Mouse (Mus musculus): Measurements from ENCODE around the gene Apof. TPM values are rescaled to one million over a fixed set of nuclear protein-coding genes. Genes with fewer than 3 reads are reported as not detected.

Gene Apof
- polyA plus RNA-seq, 1 experiment from 2014 or later = not detected

GRCm38 (mm10) chr10:128237807-128238480 lies 30.5 kb upstream of the Apof start:
- peaks cover 6% of the 10 kb centered on the region for H3K4me1 ChIP-seq
- no peak overlapping the region for H3K4me2 ChIP-seq
- H3K9me3 ChIP-seq (replicated peaks) = no peaks in the 10 kb centered on the region
- peaks cover 15% of the 10 kb centered on the region; the same call in 1 of the 2 replicates for H3K36me3 ChIP-seq
- no peak overlapping the region for H3K9ac ChIP-seq (replicated peaks)
- no peaks in the 10 kb centered on the region for H3K27me3 ChIP-seq (replicated peaks)
- no peak for ATAC-seq (ENCODE audit: low FRiP score)
- H3K27ac ChIP-seq (replicated peaks) = no peak overlapping the region
- no peak overlapping the region for H3K4me3 ChIP-seq (replicated peaks)
- 69% methylated on average over 15 of the region's 15 CpGs for WGBS

- Histone ChIP-seq H3K4me1 (peaks cover 5% of the 10 kb centered on the region; the same call in 1 of the 2 replicates), H3K4me3 (replicated peaks) (no peak overlapping the region), H3K27ac (replicated peaks) (no peak overlapping the region), H3K27me3 (replicated peaks) (no peaks in the 10 kb centered on the region), H3K36me3 (peaks cover 19% of the 10 kb centered on the region; the same call in 1 of the 2 replicates), H3K9ac (replicated peaks) (no peak overlapping the region), H3K9me3 (replicated peaks) (no peaks in the 10 kb centered on the region), H3K4me2 (no peak overlapping the region)
- no peak for ATAC-seq (ENCODE audit: low FRiP score)
- WGBS = 95% methylated on average over 4 of the region's 4 CpGs
Observed at GRCm38 (mm10) chr10:128239140-128239539, 29.3 kb upstream of the Apof start.

- no peak overlapping the region for H3K27ac ChIP-seq (replicated peaks)
- no peak overlapping the region for H3K4me3 ChIP-seq (replicated peaks)
- no peaks in the 10 kb centered on the region for H3K27me3 ChIP-seq (replicated peaks)
- H3K9me3 ChIP-seq (replicated peaks) = no peaks in the 10 kb centered on the region
- H3K4me1 ChIP-seq = peaks cover 5% of the 10 kb centered on the region; the same call in 1 of the 2 replicates
- no peak for ATAC-seq (ENCODE audit: low FRiP score)
- H3K4me2 ChIP-seq = no peak overlapping the region
- 94% methylated on average over 18 of the region's 18 CpGs for WGBS
- H3K9ac ChIP-seq (replicated peaks) = no peak overlapping the region
- peaks cover 27% of the 10 kb centered on the region; the same call in 1 of the 2 replicates for H3K36me3 ChIP-seq
Observed at GRCm38 (mm10) chr10:128240131-128240530, 28.3 kb upstream of the Apof start.

- Histone ChIP-seq H3K27me3 (replicated peaks) (no peaks in the 10 kb centered on the region), H3K27ac (replicated peaks) (no peak overlapping the region), H3K4me3 (replicated peaks) (no peak overlapping the region), H3K9ac (replicated peaks) (no peak overlapping the region), H3K9me3 (replicated peaks) (no peaks in the 10 kb centered on the region), H3K4me2 (no peak overlapping the region), H3K36me3 (peaks cover 43% of the 10 kb centered on the region; the same call in 1 of the 2 replicates), H3K4me1 (no peaks in the 10 kb centered on the region)
- ATAC-seq (ENCODE audit: low FRiP score) = no peak
- WGBS = 97% methylated on average over 8 of the region's 8 CpGs
Observed at GRCm38 (mm10) chr10:128243252-128243651, 25.2 kb upstream of the Apof start.

GRCm38 (mm10) chr10:128244121-128244520 lies 24.4 kb upstream of the Apof start:
- no peak overlapping the region for H3K4me2 ChIP-seq
- H3K27me3 ChIP-seq (replicated peaks) = no peaks in the 10 kb centered on the region
- H3K9ac ChIP-seq (replicated peaks) = no peak overlapping the region
- no peak for ATAC-seq (ENCODE audit: low FRiP score)
- WGBS = 97% methylated on average over 15 of the region's 15 CpGs
- H3K9me3 ChIP-seq (replicated peaks) = no peaks in the 10 kb centered on the region
- no peak overlapping the region for H3K4me3 ChIP-seq (replicated peaks)
- H3K36me3 ChIP-seq = peaks cover 49% of the 10 kb centered on the region
- no peaks in the 10 kb centered on the region for H3K4me1 ChIP-seq
- H3K27ac ChIP-seq (replicated peaks) = no peak overlapping the region

- Histone ChIP-seq H3K4me3 (replicated peaks) (no peak overlapping the region), H3K27me3 (replicated peaks) (no peaks in the 10 kb centered on the region), H3K9me3 (replicated peaks) (no peaks in the 10 kb centered on the region), H3K27ac (replicated peaks) (peak overlapping the region; percentile 64; the same call in 1 of the 2 replicates), H3K9ac (replicated peaks) (no peak overlapping the region), H3K4me1 (no peaks in the 10 kb centered on the region), H3K36me3 (peaks cover 60% of the 10 kb centered on the region), H3K4me2 (peak overlapping the region; percentile 28; the same call in 1 of the 2 replicates)
- no peak for ATAC-seq (ENCODE audit: low FRiP score)
- WGBS = 84% methylated on average over 17 of the region's 17 CpGs
Observed at GRCm38 (mm10) chr10:128247020-128247732, 21.3 kb upstream of the Apof start.

GRCm38 (mm10) chr10:128250565-128250964 lies 17.9 kb upstream of the Apof start:
- no peak overlapping the region for H3K4me3 ChIP-seq (replicated peaks)
- H3K4me2 ChIP-seq = no peak overlapping the region
- H3K27ac ChIP-seq (replicated peaks) = no peak overlapping the region
- peaks cover 51% of the 10 kb centered on the region for H3K36me3 ChIP-seq
- 93% methylated on average over 13 of the region's 13 CpGs for WGBS
- no peaks in the 10 kb centered on the region for H3K27me3 ChIP-seq (replicated peaks)
- no peaks in the 10 kb centered on the region for H3K9me3 ChIP-seq (replicated peaks)
- no peak overlapping the region for H3K9ac ChIP-seq (replicated peaks)
- no peaks in the 10 kb centered on the region for H3K4me1 ChIP-seq
- ATAC-seq (ENCODE audit: low FRiP score) = no peak

- Histone ChIP-seq H3K4me2 (no peak within 1 kb of the TSS), H3K9me3 (replicated peaks) (no peaks in the 10 kb centered on the region), H3K36me3 (peaks cover 31% of the 10 kb centered on the region), H3K27me3 (replicated peaks) (no peaks in the 10 kb centered on the region), H3K27ac (replicated peaks) (no peak within 1 kb of the TSS), H3K4me3 (replicated peaks) (no peak within 1 kb of the TSS), H3K9ac (replicated peaks) (no peak within 1 kb of the TSS), H3K4me1 (no peaks in the 10 kb centered on the region)
- ATAC-seq (ENCODE audit: low FRiP score) = no peak
- WGBS = 87% methylated on average over 4 of the region's 4 CpGs
Observed at GRCm38 (mm10) chr10:128253677-128254255, 14.7 kb upstream of the Apof start, which contains the start of gene Apon. Apon (plus strand) TSS chr10:128254096.

- Histone ChIP-seq H3K4me2 (no peak overlapping the region), H3K4me3 (replicated peaks) (no peak overlapping the region), H3K9ac (replicated peaks) (no peak overlapping the region), H3K9me3 (replicated peaks) (no peaks in the 10 kb centered on the region), H3K27me3 (replicated peaks) (no peaks in the 10 kb centered on the region), H3K36me3 (peaks cover 16% of the 10 kb centered on the region), H3K4me1 (no peaks in the 10 kb centered on the region), H3K27ac (replicated peaks) (no peak overlapping the region)
- no peak for ATAC-seq (ENCODE audit: low FRiP score)
- 88% methylated on average over 8 of the region's 8 CpGs for WGBS
Observed at GRCm38 (mm10) chr10:128255925-128256324, 12.5 kb upstream of the Apof start.

GRCm38 (mm10) chr10:128256328-128256727 lies 12.1 kb upstream of the Apof start:
- H3K4me2 ChIP-seq = no peak overlapping the region

GRCm38 (mm10) chr10:128258953-128259352 lies 9.5 kb upstream of the Apof start:
- H3K9me3 ChIP-seq (replicated peaks) = no peaks in the 10 kb centered on the region
- no peak overlapping the region for H3K4me2 ChIP-seq
- no peak overlapping the region for H3K27ac ChIP-seq (replicated peaks)
- H3K9ac ChIP-seq (replicated peaks) = no peak overlapping the region
- WGBS = 78% methylated on average over 4 of the region's 4 CpGs
- H3K27me3 ChIP-seq (replicated peaks) = no peaks in the 10 kb centered on the region
- no peaks in the 10 kb centered on the region for H3K4me1 ChIP-seq
- H3K36me3 ChIP-seq = no peaks in the 10 kb centered on the region
- H3K4me3 ChIP-seq (replicated peaks) = no peak overlapping the region
- ATAC-seq (ENCODE audit: low FRiP score) = no peak

More at GRCm38 (mm10) chr10:128256328-128256727, 12.1 kb upstream of the Apof start:
- Histone ChIP-seq H3K9ac (replicated peaks) (no peak overlapping the region), H3K9me3 (replicated peaks) (no peaks in the 10 kb centered on the region), H3K27me3 (replicated peaks) (no peaks in the 10 kb centered on the region), H3K27ac (replicated peaks) (no peak overlapping the region), H3K36me3 (peaks cover 12% of the 10 kb centered on the region), H3K4me1 (no peaks in the 10 kb centered on the region), H3K4me3 (replicated peaks) (no peak overlapping the region)
- WGBS = 68% methylated on average over 8 of the region's 8 CpGs
- no peak for ATAC-seq (ENCODE audit: low FRiP score)

All from neural tube, embryonic 15.5 days (tissue).